Mouse (Mus musculus) Muller cell, postnatal 12 days (primary cell): ENCODE data around the gene Arf3.

Experiments
- DNase-seq: peaks from one replicate; pipeline ENCODE4 v3.0.0-alpha.2; 2015; ENCODE audit errors: inconsistent ontology term

Gene Arf3

GRCm38 (mm10) chr15:98722854-98723253 is 40.2 kb downstream of the Arf3 start:
- peak; percentile 41 for DNase-seq

GRCm38 (mm10) chr15:98722191-98722590 is 40.8 kb downstream of the Arf3 start:
- no peak for DNase-seq

GRCm38 (mm10) chr15:98717301-98717700 is 45.7 kb downstream of the Arf3 start:
- no peak for DNase-seq

- peak; percentile 59 for DNase-seq
Observed at GRCm38 (mm10) chr15:98714230-98714652, 48.8 kb downstream of the Arf3 start.

GRCm38 (mm10) chr15:98710442-98710841 is 52.6 kb downstream of the Arf3 start:
- no peak for DNase-seq

- DNase-seq: peak; percentile 82
Observed at GRCm38 (mm10) chr15:98707766-98708372, 55.1 kb downstream of the Arf3 start, which contains the start of gene Ccdc65. TSS of gene Ccdc65 (plus strand) at chr15:98708207.

- DNase-seq: no peak
Observed at GRCm38 (mm10) chr15:98704312-98704711, 58.7 kb downstream of the Arf3 start.

GRCm38 (mm10) chr15:98699190-98700105 is 63.6 kb downstream of the Arf3 start:
- peak; percentile 88 for DNase-seq

GRCm38 (mm10) chr15:98696216-98696615 is 66.8 kb downstream of the Arf3 start:
- DNase-seq: no peak

- no peak for DNase-seq
Observed at GRCm38 (mm10) chr15:98695726-98696125, 67.3 kb downstream of the Arf3 start.

GRCm38 (mm10) chr15:98692171-98692715 is 70.8 kb downstream of the Arf3 start:
- DNase-seq: peak; percentile 95

GRCm38 (mm10) chr15:98691486-98692147 is 71.4 kb downstream of the Arf3 start:
- no peak for DNase-seq

- no peak for DNase-seq
Observed at GRCm38 (mm10) chr15:98689682-98690081, 73.3 kb downstream of the Arf3 start.
